Mouse (Mus musculus) G1E (cell line): ENCODE data around the gene Rap1gap.

Experiments
- CTCF ChIP-seq: IDR thresholded peaks from 2 replicates; pipeline ENCODE4 v1.5.1; 2012; ENCODE audit warnings: low read depth, low read length, inconsistent platforms, mixed read lengths
- GATA1 ChIP-seq: IDR thresholded peaks from 2 replicates; pipeline ENCODE4 v1.6.1; 2012; ENCODE audit warnings: borderline replicate concordance, low read length, inconsistent platforms, mixed read lengths

- TF ChIP-seq CTCF (no peak), GATA1 (no peak)
These were observed 57.7 kb downstream of the Rap1gap start for GRCm38 (mm10) chr4:137722230-137722629.
